Mouse (Mus musculus) adrenal gland, postnatal 10 days (tissue): ENCODE results near the gene Colgalt1. TPM values are rescaled to one million over a fixed set of nuclear protein-coding genes. Genes with fewer than 3 reads are reported as not detected.
A peak's percentile ranks its signal among the peaks of the same experiment; 100 is the strongest.

Experiments used
- DNase-seq: peaks from one replicate; pipeline ENCODE4 v3.0.0; 2021; ENCODE audit warnings: mixed read lengths
- microRNA-seq: library from miRNA; unstranded; fragments of <30 nt; microRNA quantifications from one replicate; pipeline ENCODE4 v1.2.0, GENCODE M21; 2021
- total RNA-seq, 2 experiments: library from RNA; stranded (reverse); gene quantifications; 2 replicates each; pipeline ENCODE4 v1.2.3; 2021

Gene Colgalt1
- total RNA-seq, 2 experiments from 2014 or later, result 56.3 to 58.9 TPM

DNA sequence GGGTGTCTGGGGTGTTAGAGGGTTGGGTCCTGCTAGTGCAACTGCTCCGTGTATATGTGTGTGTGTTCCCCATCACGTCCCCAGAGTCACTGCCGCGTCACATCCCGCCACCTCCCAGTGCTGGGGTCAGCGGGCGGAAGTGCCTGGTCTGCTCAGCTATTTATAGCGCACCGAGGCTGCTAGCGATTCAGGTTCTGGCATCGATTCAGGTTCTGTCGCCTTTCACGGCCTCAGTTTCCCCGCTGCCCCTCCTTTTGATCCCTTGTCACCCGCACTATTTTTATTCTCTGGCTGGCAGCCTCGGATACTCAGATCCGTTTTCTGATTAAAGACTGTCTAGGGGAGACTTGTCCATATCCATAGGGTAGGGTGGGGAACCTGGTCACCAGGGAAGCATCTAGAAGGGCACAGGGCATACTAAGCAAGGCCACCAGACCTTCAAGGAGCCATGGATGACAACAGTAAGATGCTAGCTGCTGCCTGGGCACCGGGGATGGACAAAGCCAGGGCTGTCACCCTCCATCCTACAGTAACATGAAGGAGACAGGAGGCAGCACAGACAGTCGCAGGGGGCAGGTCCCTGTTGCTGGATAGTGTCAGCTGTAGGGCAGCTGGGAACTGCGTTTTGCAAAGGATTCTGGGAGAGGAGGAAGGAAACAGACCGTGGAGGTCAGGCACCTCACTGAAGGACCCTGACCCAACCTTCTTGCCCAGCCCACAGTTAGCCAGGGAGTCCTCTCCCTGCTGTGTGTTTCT is 57.6 kb downstream of the Colgalt1 start:
- DNase-seq, result peak; percentile 53

GRCm38 (mm10) chr8:71670198-71670597 is 59.4 kb downstream of the Colgalt1 start:
- no peak for DNase-seq

- DNase-seq, result peak; percentile 58
Observed at GRCm38 (mm10) chr8:71670621-71671548, 60.1 kb downstream of the Colgalt1 start.

DNA sequence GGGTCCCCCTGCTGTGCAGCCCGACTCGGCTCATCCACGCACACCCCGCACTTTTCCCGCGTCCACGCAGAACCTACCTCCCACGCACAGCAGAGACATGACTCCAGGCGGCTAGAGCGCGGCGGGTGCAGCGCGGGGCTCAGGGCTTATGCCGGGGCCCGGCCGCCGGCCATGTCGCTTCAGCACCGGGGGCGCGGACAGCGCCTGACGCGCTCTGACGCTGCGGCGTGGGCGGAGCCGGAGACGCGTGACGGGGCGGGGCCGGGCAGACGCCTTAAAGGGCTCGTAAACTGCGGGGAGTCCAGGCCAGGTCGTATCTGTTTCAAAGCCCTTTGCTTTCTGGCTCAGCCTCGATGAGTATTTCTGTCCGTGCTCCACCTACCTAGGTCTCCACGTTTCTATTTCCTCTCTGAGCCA is 60.8 kb downstream of the Colgalt1 start, which contains the start of gene Unc13a:
TSS of gene Unc13a (minus strand) at position 209 of the 417 bp plus-strand sequence.
- peak; percentile 97 for DNase-seq

GRCm38 (mm10) chr8:71672168-71672735 is 61.5 kb downstream of the Colgalt1 start:
- no peak for DNase-seq

DNA sequence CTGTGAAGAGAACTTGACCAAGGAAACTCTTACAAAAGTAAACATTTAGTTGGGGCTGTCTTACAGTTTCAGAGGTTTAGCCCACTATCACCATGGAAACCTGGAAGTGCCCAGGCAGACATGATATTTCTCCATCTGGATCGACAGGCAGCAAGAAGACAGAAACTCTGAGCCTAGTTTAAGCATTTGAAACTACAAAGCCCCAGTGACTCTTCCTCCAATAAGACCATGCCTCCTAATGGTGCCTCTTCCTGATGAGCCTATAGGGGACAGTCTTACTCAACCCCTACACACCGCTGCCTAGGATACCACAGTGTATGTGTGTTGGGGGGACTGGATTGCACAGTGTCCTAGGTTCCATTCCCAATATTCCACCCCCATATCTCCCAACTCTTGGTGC is 63.3 kb downstream of the Colgalt1 start:
- DNase-seq, result no peak

Small RNA genes within 50 kb of the gene (microRNA-seq; reads per million reads assigned to microRNA genes)
- gene Mir6769b, result 1.8 reads per million

Other genes starting within 250 kb of the Colgalt1 start
- gene Use1, start 244.2 kb upstream of the Colgalt1 start, total RNA-seq, result 100 to 1,000 TPM; 170 to 185 TPM
- gene Ocel1, start 239.7 kb upstream of the Colgalt1 start, total RNA-seq, result 10 to 100 TPM; 15.7 to 19.9 TPM
- 10 to 100 TPM; 70.5 to 80.8 TPM for gene Nr2f6, start 229.0 kb upstream of the Colgalt1 start, total RNA-seq
- 10 to 100 TPM; 28.6 to 43.1 TPM for gene Ushbp1, start 215.2 kb upstream of the Colgalt1 start, total RNA-seq
- gene Babam1, start 214.1 kb upstream of the Colgalt1 start, total RNA-seq, result 10 to 100 TPM; 85.4 to 97.4 TPM
- gene Ankle1, start 205.0 kb upstream of the Colgalt1 start, total RNA-seq, result 10 to 100 TPM in 1 of 2 experiments, 1 to 10 TPM in 1; 4.9 to 10.1 TPM
- gene Abhd8, start 147.3 kb upstream of the Colgalt1 start, total RNA-seq, result 10 to 100 TPM; 38.8 to 47.5 TPM
- gene Mrpl34, start 146.0 kb upstream of the Colgalt1 start, total RNA-seq, result 100 to 1,000 TPM; 141 to 156 TPM
- gene Dda1, start 141.8 kb upstream of the Colgalt1 start, total RNA-seq, result 10 to 100 TPM; 46.1 to 48.5 TPM
- gene Ano8, start 125.0 kb upstream of the Colgalt1 start, total RNA-seq, result 10 to 100 TPM; 14.1 to 21.4 TPM
- gene Gtpbp3, start 122.9 kb upstream of the Colgalt1 start, total RNA-seq, result 10 to 100 TPM; 18.5 to 29.5 TPM
- 100 to 1,000 TPM in 1 of 2 experiments, 10 to 100 TPM in 1; 95.1 to 101 TPM for gene Plvap, start 99.2 kb upstream of the Colgalt1 start, total RNA-seq
- gene Ccdc194, start 85.3 kb upstream of the Colgalt1 start, total RNA-seq, result under 1 TPM; 0.15 to 0.42 TPM
- 10 to 100 TPM; 34.5 to 37.3 TPM for gene Bst2, start 73.5 kb upstream of the Colgalt1 start, total RNA-seq
- gene Mvb12a, start 68.1 kb upstream of the Colgalt1 start, total RNA-seq, result 10 to 100 TPM; 61.9 to 63.5 TPM
- 1 to 10 TPM; 1.7 to 3.5 TPM for gene Tmem221, start 52.1 kb upstream of the Colgalt1 start, total RNA-seq
- under 1 TPM; 0.82 to 0.84 TPM for gene Nxnl1, start 44.4 kb upstream of the Colgalt1 start, total RNA-seq
- 100 to 1,000 TPM in 1 of 2 experiments, 10 to 100 TPM in 1; 97.4 to 118 TPM for gene Slc27a1, start 42.1 kb upstream of the Colgalt1 start, total RNA-seq
- gene Pgls, start 18.8 kb upstream of the Colgalt1 start, total RNA-seq, result 100 to 1,000 TPM; 233 to 245 TPM
- gene Fam129c, start 13.3 kb upstream of the Colgalt1 start, total RNA-seq, result 1 to 10 TPM; 3.9 to 4.2 TPM
- 1 to 10 TPM; 3.8 to 7.1 TPM for gene Unc13a, start 60.8 kb downstream of the Colgalt1 start, total RNA-seq
- gene Jak3, start 65.3 kb downstream of the Colgalt1 start, total RNA-seq, result 10 to 100 TPM; 18.5 to 25.9 TPM
- gene Insl3, start 78.2 kb downstream of the Colgalt1 start, total RNA-seq, result 10 to 100 TPM in 1 of 2 experiments, 1 to 10 TPM in 1; 7.3 to 10.8 TPM
- gene B3gnt3, start 90.8 kb downstream of the Colgalt1 start, total RNA-seq, result 1 to 10 TPM; 6.4 to 6.7 TPM
- 1 to 10 TPM; 4.8 to 8.4 TPM for gene Fcho1, start 114.7 kb downstream of the Colgalt1 start, total RNA-seq